Mouse (Mus musculus) embryonic fibroblast, embryonic 13.5 days (primary cell): ENCODE data around the gene Cadm2.

Experiments used
- CTCF ChIP-seq: IDR thresholded peaks from 2 replicates; pipeline ENCODE4 v1.5.1; 2011; ENCODE audit warnings: mild to moderate bottlenecking, control low read depth, low read length, moderate library complexity, borderline replicate concordance; ENCODE audit not compliant: insufficient read depth
- POLR2A ChIP-seq: IDR thresholded peaks from 2 replicates; pipeline ENCODE4 v1.6.1; 2011; ENCODE audit warnings: low read depth, mild to moderate bottlenecking, control low read depth, low read length, moderate library complexity

- TF ChIP-seq CTCF (no peak), POLR2A (no peak)
Observed at GRCm38 (mm10) chr16:67186322-67186721, 434.4 kb downstream of the Cadm2 start.
